Mouse (Mus musculus) kidney, adult 2 months (tissue): ENCODE measurements around the gene Bglap3. TPM values are rescaled to one million over a fixed set of nuclear protein-coding genes. Genes with fewer than 3 reads are reported as not detected.
A peak's percentile ranks its signal among the peaks of the same experiment; 100 is the strongest.

ENCODE experiments used
- DNase-seq: peaks from one replicate; pipeline ENCODE4 v3.0.0; 2021
- H3K27ac ChIP-seq: fragments of 200-500 bp; 2 replicates; pipeline ENCODE4 v1.5.1; 2012; ENCODE audit warnings: low read depth, low read length, control low read depth, inconsistent platforms; ENCODE audit not compliant: insufficient read depth
- H3K27me3 ChIP-seq: fragments of 200-500 bp; replicated peaks from 2 replicates; pipeline ENCODE4 v1.6.1; 2012; ENCODE audit warnings: mild to moderate bottlenecking, moderate library complexity, low read length, inconsistent platforms; ENCODE audit not compliant: control insufficient read depth, insufficient read depth
- H3K36me3 ChIP-seq: fragments of 200-500 bp; 2 replicates; pipeline ENCODE4 v1.6.1; 2012; ENCODE audit warnings: mild to moderate bottlenecking, moderate library complexity, low read length, inconsistent platforms; ENCODE audit not compliant: control insufficient read depth, insufficient read depth
- H3K4me1 ChIP-seq: fragments of 200-500 bp; 2 replicates; pipeline ENCODE4 v1.6.1; 2011; ENCODE audit warnings: low read length; ENCODE audit not compliant: control insufficient read depth, insufficient read depth
- H3K4me3 ChIP-seq: fragments of 200-500 bp; 2 replicates; pipeline ENCODE4 v1.5.1; 2011; ENCODE audit warnings: mild to moderate bottlenecking, low read depth, low read length, control low read depth; ENCODE audit not compliant: insufficient read depth
- CTCF ChIP-seq: fragments of 200-500 bp; conservative IDR thresholded peaks from 2 replicates; pipeline ENCODE4 v1.5.1; 2011; ENCODE audit warnings: low read depth, mild to moderate bottlenecking, control low read depth, low read length, moderate library complexity, mixed read lengths; ENCODE audit not compliant: insufficient read depth, insufficient read length
- POLR2A ChIP-seq: fragments of 200-500 bp; IDR thresholded peaks from one replicate; pipeline ENCODE4 v1.6.1; 2011; ENCODE audit warnings: low read depth, low read length, control low read depth
- WGBS: fragments of 180-500 bp; shearing (Covaris S2); methylation state at CpG from one replicate; pipeline ENCODE4 v1.1.7; 2018; 5-methylcytosine and 5-hydroxymethylcytosine counted together
- polyA plus RNA-seq: library from polyadenylated mRNA; depleted of rRNA; stranded (reverse); fragments of >200 nt; gene quantifications from 2 replicates; pipeline ENCODE4 v1.2.3, GENCODE M21; 2012

Gene Bglap3
- polyA plus RNA-seq, 1 experiment, result 3.2 TPM

DNA sequence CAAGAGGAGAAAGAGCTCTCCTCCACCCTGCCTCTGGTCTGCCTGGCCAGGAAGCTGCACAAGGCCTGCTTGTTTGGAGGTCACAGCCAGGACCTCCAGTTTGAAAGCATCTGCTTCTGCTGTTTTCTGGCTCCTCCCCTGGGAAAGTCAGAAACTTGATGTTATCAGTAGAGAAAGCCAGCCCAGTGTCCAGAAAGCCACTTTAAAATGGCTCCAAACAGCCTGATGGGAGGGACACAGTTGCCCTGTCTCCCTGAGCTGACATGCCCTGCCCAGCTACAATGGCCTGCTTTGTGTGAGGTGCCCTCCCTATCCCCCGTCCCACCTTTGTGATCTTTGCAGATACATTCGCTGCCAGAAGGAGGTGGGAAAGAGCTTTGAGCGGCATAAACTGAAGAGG is 12.6 kb downstream of the Bglap3 start:
- Histone ChIP-seq H3K27me3 (no peaks in the 10 kb centered on the region), H3K4me3 (no peak overlapping the region), H3K36me3 (peaks cover 4% of the 10 kb centered on the region; the same call in 1 of the 2 replicates), H3K4me1 (no peaks in the 10 kb centered on the region), H3K27ac (no peak overlapping the region)
- 70% methylated on average over 3 of the region's 3 CpGs for WGBS
- TF ChIP-seq CTCF, result no peak
- no peak for TF ChIP-seq POLR2A
- no peak for DNase-seq

GRCm38 (mm10) chr3:88359584-88359983 is 13.0 kb downstream of the Bglap3 start:
- H3K4me3 ChIP-seq, result no peak overlapping the region
- no peak overlapping the region for H3K27ac ChIP-seq
- TF ChIP-seq POLR2A (no peak), CTCF (no peak)
- no peaks in the 10 kb centered on the region for H3K4me1 ChIP-seq
- H3K36me3 ChIP-seq, result peaks cover 4% of the 10 kb centered on the region; the same call in 1 of the 2 replicates
- no peak for DNase-seq
- 82% methylated on average over 5 of the region's 5 CpGs for WGBS
- no peaks in the 10 kb centered on the region for H3K27me3 ChIP-seq

DNA sequence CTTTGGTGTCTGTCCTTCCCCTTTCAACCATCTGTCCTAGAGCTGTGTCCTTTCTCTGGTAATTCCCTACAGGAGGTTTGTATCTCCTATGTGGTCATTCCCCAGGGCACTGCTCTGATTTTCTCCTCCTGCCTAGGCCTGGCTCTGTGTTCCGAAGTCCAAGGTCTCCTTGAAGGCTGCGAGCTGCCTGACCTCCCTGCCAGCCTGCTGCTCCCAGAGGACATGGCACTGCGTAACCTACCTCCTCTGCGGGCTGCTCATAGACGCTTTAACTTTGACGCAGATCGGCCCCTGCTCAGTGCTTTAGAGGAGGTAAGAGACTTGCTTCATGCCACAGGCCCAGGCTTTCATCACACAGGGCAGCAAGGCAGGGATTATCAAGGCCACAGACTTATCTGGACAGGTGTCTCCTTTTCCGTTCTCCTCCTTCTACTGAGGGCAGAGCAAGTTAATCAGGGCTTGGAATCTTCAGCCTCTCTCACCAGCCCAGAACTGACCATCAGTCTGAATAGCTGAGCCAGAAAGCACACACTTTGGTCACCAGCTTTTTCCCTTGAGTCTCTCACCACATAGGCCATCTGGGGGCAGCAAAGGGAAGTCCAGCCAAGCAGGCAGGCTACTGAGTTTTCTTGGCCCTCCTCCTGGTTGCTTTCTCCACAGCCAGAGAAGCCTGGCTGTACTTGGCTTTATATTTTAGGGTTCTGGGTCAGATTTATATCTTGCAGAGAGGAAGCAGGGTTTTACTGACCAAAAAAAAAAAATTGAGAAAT is 18.0 kb downstream of the Bglap3 start:
- DNase-seq, result peak; percentile 67
- no peak for TF ChIP-seq POLR2A
- no peak; the same call in 1 of the 2 replicates for TF ChIP-seq CTCF
- H3K4me1 ChIP-seq, result peaks cover 4% of the 10 kb centered on the region; the same call in 1 of the 2 replicates
- WGBS, result 64% methylated on average over 8 of the region's 8 CpGs
- 0 out of 2 replicates have a peak overlapping the region, but pooled peaks have one; percentile 32 for H3K27ac ChIP-seq
- H3K4me3 ChIP-seq, result no peak overlapping the region
- peaks cover 7% of the 10 kb centered on the region; the same call in 1 of the 2 replicates for H3K36me3 ChIP-seq
- H3K27me3 ChIP-seq, result no peaks in the 10 kb centered on the region

GRCm38 (mm10) chr3:88352907-88353306 is 19.6 kb downstream of the Bglap3 start:
- H3K27ac ChIP-seq, result no peak overlapping the region
- H3K4me3 ChIP-seq, result no peak overlapping the region
- DNase-seq, result no peak
- H3K27me3 ChIP-seq, result no peaks in the 10 kb centered on the region
- peaks cover 4% of the 10 kb centered on the region; the same call in 1 of the 2 replicates for H3K4me1 ChIP-seq
- no peak for TF ChIP-seq POLR2A
- no peak for TF ChIP-seq CTCF
- peaks cover 4% of the 10 kb centered on the region for H3K36me3 ChIP-seq
- WGBS, result 88% methylated on average over 9 of the region's 9 CpGs

DNA sequence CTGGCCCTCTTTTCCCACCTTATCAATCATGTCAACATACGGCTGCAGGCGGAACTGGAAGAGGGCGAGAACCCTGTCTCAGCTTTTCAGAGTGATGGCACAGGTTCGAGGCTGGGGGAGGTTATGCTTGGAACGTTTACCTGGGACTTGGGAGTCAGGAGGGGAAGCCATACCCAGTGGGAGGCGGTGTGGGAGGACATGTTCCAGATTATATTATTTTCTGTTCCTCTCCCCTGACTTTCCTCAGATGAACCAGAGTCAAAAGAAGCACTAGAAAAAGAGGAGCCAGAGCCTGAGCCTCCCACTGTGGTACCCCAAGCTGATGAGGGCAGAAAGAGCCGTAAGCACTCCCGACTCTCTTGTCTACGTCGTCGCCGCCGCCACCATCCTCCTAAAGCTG is 21.8 kb downstream of the Bglap3 start:
- Histone ChIP-seq H3K36me3 (peaks cover 4% of the 10 kb centered on the region), H3K4me3 (no peak overlapping the region), H3K4me1 (peaks cover 4% of the 10 kb centered on the region; the same call in 1 of the 2 replicates), H3K27ac (no peak overlapping the region), H3K27me3 (no peaks in the 10 kb centered on the region)
- no peak for TF ChIP-seq CTCF
- no peak for TF ChIP-seq POLR2A
- WGBS, result 84% methylated on average over 13 of the region's 13 CpGs
- no peak for DNase-seq

DNA sequence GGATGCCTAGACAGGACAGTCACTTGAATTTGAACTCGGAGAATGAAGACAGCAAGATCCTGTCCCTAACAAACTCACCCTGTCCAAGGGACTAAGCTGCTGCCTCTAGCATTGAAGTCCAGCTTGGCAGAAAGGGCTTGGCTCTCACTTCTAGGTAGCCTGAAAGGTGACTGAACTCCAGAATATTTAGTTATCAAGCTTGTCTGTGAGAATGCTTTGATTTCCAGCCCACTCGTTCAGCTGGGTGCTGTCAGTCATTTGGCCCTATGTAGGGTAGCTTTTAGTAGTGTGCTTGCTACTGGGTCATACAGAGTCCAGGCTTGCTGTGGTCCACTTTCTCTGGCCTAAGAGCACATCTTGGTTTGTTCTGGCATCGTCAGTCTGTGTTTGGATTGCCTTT is 33.5 kb downstream of the Bglap3 start:
- WGBS, result 63% methylated on average over 3 of the region's 3 CpGs
- TF ChIP-seq POLR2A, result no peak
- no peak for TF ChIP-seq CTCF
- H3K4me1 ChIP-seq, result peaks cover 10% of the 10 kb centered on the region; the same call in 1 of the 2 replicates
- no peak overlapping the region for H3K27ac ChIP-seq
- H3K36me3 ChIP-seq, result peaks cover 2% of the 10 kb centered on the region
- H3K4me3 ChIP-seq, result no peak overlapping the region
- no peak for DNase-seq
- H3K27me3 ChIP-seq, result no peaks in the 10 kb centered on the region

DNA sequence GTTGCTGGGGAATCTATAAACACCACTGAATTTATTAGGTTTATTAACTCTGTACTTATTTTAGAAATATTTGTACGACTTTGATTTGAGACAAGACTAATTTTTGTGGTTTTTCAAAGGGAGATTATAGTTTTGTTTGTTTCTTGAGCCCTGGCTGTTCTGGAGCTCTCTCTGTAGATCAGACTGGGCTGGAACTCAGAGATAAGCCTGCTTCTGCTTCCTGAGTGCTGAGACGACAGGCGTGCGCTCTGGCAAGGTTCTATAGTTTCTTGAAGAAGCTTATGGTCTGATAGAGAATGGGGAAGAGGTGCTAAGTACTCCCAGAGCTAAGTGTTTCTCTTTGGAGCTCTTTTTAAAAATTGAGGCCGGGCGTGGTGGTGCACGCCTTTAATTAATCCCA is 34.2 kb downstream of the Bglap3 start:
- Histone ChIP-seq H3K36me3 (peaks cover 2% of the 10 kb centered on the region), H3K27ac (no peak overlapping the region), H3K4me1 (peaks cover 10% of the 10 kb centered on the region; the same call in 1 of the 2 replicates), H3K27me3 (no peaks in the 10 kb centered on the region), H3K4me3 (no peak overlapping the region)
- TF ChIP-seq CTCF, result no peak
- no peak for TF ChIP-seq POLR2A
- 93% methylated on average over 7 of the region's 7 CpGs for WGBS
- no peak for DNase-seq
